In genomic region chr8:55073481-55073880, GRCm38 (mm10) we compare ENCODE assay signal across 15 mouse cellular contexts.
DNase-seq lines count a peak whose midpoint lies in the region; ATAC-seq lines count a peak whose summit lies in the region.
"Had no signal": no experiment of that assay in that cellular context is flagged by ENCODE, and none has a peak within 500 bp of the region (broad histone marks: within the 10 kb centered on the region; RNA-seq: fewer than 3 reads in every experiment).

No protein-coding gene starts in this region.

- DNase-seq in cerebellum, postnatal 25 days = peak; percentile 26 to 40
- DNase-seq in kidney, postnatal 14 days = peak; percentile 2
- no peak for DNase-seq in kidney, postnatal 4 days
- DNase-seq in right cerebral cortex, postnatal 10 days (ENCODE audit: low spot score in 2 of 2) = peak; percentile 41 to 47
- DNase-seq in right cerebral cortex, adult 2 months (ENCODE audit: low spot score in 2 of 2) = no peak
- DNase-seq: adrenal gland, postnatal 36 days; embryo, embryonic 11 days; gastrocnemius, adult 2 months; heart, postnatal 14 days; liver; thymus, postnatal 14 days had no signal

- ATAC-seq in cerebellum, adult (ENCODE audit: insufficient number of reproducible peaks, low FRiP score, low TSS enrichment) = no peak
- ATAC-seq: intestine, postnatal 0 days; midbrain, embryonic 15.5 days; Patski had no signal

Comparison
In these comparisons a context has a peak if more than half of its experiments do, and no peak if none do; other contexts are left out.
1. DNase-seq: peak in cerebellum, postnatal 25 days (2 of 2), kidney, postnatal 14 days (single experiment) and right cerebral cortex, postnatal 10 days (2 of 2); none in kidney, postnatal 4 days (0 of 2) and right cerebral cortex, adult 2 months (0 of 2).